Mouse (Mus musculus) forebrain, embryonic 16.5 days (tissue): Measurements from ENCODE around the gene Krt86. TPM values are rescaled to one million over a fixed set of nuclear protein-coding genes. Genes with fewer than 3 reads are reported as not detected.

Source experiments
- ATAC-seq: fragments of 200-750 bp; cut with Nextera tagmentation; 2 replicates; pipeline ENCODE4 v1.8.0; 2017; ENCODE audit warnings: mild to moderate bottlenecking, moderate library complexity
- H3K27ac ChIP-seq: fragments of 300-500 bp; sonication (generic); 2 replicates; pipeline ENCODE4 v1.5.1; 2014; ENCODE audit warnings: low read length, control low read depth
- H3K27me3 ChIP-seq: fragments of 300-500 bp; sonication (generic); replicated peaks from 2 replicates; pipeline ENCODE4 v1.6.1; 2014; ENCODE audit warnings: low read length; ENCODE audit not compliant: control insufficient read depth, insufficient read depth
- H3K36me3 ChIP-seq: fragments of 300-500 bp; sonication (generic); 2 replicates; pipeline ENCODE4 v1.6.1; 2014; ENCODE audit not compliant: control insufficient read depth, insufficient read depth
- H3K4me1 ChIP-seq: fragments of 300-500 bp; sonication (generic); replicated peaks from 2 replicates; pipeline ENCODE4 v1.6.1; 2014; ENCODE audit warnings: low read length; ENCODE audit not compliant: control insufficient read depth, insufficient read depth
- H3K4me2 ChIP-seq: fragments of 300-500 bp; sonication (generic); 2 replicates; pipeline ENCODE4 v1.6.1; 2014; ENCODE audit warnings: mild to moderate bottlenecking, low read length, control low read depth
- H3K4me3 ChIP-seq: fragments of 300-500 bp; sonication (generic); replicated peaks from 2 replicates; pipeline ENCODE4 v1.5.1; 2014; ENCODE audit warnings: mild to moderate bottlenecking, low read length, control low read depth
- H3K9ac ChIP-seq: fragments of 300-500 bp; sonication (generic); replicated peaks from 2 replicates; pipeline ENCODE4 v1.6.1; 2014; ENCODE audit warnings: low read depth, low read length, control low read depth
- H3K9me3 ChIP-seq: fragments of 300-500 bp; sonication (generic); 2 replicates; pipeline ENCODE4 v1.6.1; 2016; ENCODE audit warnings: low read length; ENCODE audit not compliant: control insufficient read depth
- WGBS: fragments of 180-500 bp; shearing (Covaris S2); extraction: QIAGEN DNeasy Blood & Tissue Kit; methylation state at CpG from one replicate; pipeline ENCODE4 v1.1.7; 2014; 5-methylcytosine and 5-hydroxymethylcytosine counted together
- polyA plus RNA-seq: library from polyadenylated mRNA; unstranded; fragments of >200 nt; fragmentation: Nextera tagmentation; extraction: Ambion mirVana; gene quantifications from 2 replicates; pipeline ENCODE4 v1.2.1, GENCODE M21; 2015

The Krt86 gene
- polyA plus RNA-seq, 1 experiment from 2014 or later = not detected

- peaks cover 12% of the 10 kb centered on the region for H3K4me1 ChIP-seq
- H3K27ac ChIP-seq = no peak overlapping the region
- H3K9me3 ChIP-seq = no peaks in the 10 kb centered on the region
- H3K4me2 ChIP-seq = no peak overlapping the region
- WGBS = 69% methylated on average over 1 of the region's 1 CpGs
- H3K4me3 ChIP-seq = no peak overlapping the region
- no peaks in the 10 kb centered on the region for H3K27me3 ChIP-seq
- H3K36me3 ChIP-seq = no peaks in the 10 kb centered on the region
- no peak for ATAC-seq
- H3K9ac ChIP-seq = no peak overlapping the region
Observed at GRCm38 (mm10) chr15:101483646-101484045, 10.4 kb downstream of the Krt86 start.

GRCm38 (mm10) chr15:101484939-101485338 lies 11.7 kb downstream of the Krt86 start:
- H3K27me3 ChIP-seq = no peaks in the 10 kb centered on the region
- no peaks in the 10 kb centered on the region for H3K9me3 ChIP-seq
- ATAC-seq = no peak
- peaks cover under 1% of the 10 kb centered on the region; the same call in 1 of the 2 replicates for H3K4me1 ChIP-seq
- no peak overlapping the region for H3K4me2 ChIP-seq
- no peak overlapping the region for H3K27ac ChIP-seq
- H3K36me3 ChIP-seq = no peaks in the 10 kb centered on the region
- H3K9ac ChIP-seq = no peak overlapping the region
- no peak overlapping the region for H3K4me3 ChIP-seq
- WGBS = 87% methylated on average over 1 of the region's 1 CpGs

GRCm38 (mm10) chr15:101485911-101486635 lies 12.8 kb downstream of the Krt86 start:
- Histone ChIP-seq H3K4me1 (no peaks in the 10 kb centered on the region), H3K9ac (no peak overlapping the region), H3K9me3 (no peaks in the 10 kb centered on the region), H3K27ac (no peak overlapping the region), H3K27me3 (no peaks in the 10 kb centered on the region), H3K4me2 (no peak overlapping the region), H3K4me3 (no peak overlapping the region), H3K36me3 (no peaks in the 10 kb centered on the region)
- no peak for ATAC-seq
- WGBS = 78% methylated on average over 11 of the region's 11 CpGs

- H3K4me2 ChIP-seq = no peak within 1 kb of the TSS
- no peaks in the 10 kb centered on the region for H3K9me3 ChIP-seq
- no peaks in the 10 kb centered on the region for H3K36me3 ChIP-seq
- no peaks in the 10 kb centered on the region for H3K4me1 ChIP-seq
- ATAC-seq = no peak
- H3K9ac ChIP-seq = no peak within 1 kb of the TSS
- no peak within 1 kb of the TSS for H3K4me3 ChIP-seq
- no peak within 1 kb of the TSS for H3K27ac ChIP-seq
- H3K27me3 ChIP-seq = no peaks in the 10 kb centered on the region
- whole genome bisulfite sequencing = 54% methylated on average over 6 of the region's 6 CpGs
Observed at GRCm38 (mm10) chr15:101491431-101491830, 18.2 kb downstream of the Krt86 start, which contains the start of gene Krt83. Krt83 (minus strand) TSS chr15:101491512.

GRCm38 (mm10) chr15:101492718-101493117 lies 19.4 kb downstream of the Krt86 start:
- Histone ChIP-seq H3K27me3 (no peaks in the 10 kb centered on the region), H3K27ac (no peak overlapping the region), H3K9me3 (no peaks in the 10 kb centered on the region), H3K36me3 (no peaks in the 10 kb centered on the region), H3K4me3 (no peak overlapping the region), H3K4me1 (no peaks in the 10 kb centered on the region), H3K4me2 (no peak overlapping the region), H3K9ac (no peak overlapping the region)
- WGBS = 80% methylated on average over 8 of the region's 8 CpGs
- no peak for ATAC-seq

GRCm38 (mm10) chr15:101493713-101494112 lies 20.4 kb downstream of the Krt86 start:
- H3K9ac ChIP-seq = no peak overlapping the region
- 91% methylated on average over 6 of the region's 6 CpGs for WGBS
- no peaks in the 10 kb centered on the region for H3K27me3 ChIP-seq
- H3K4me2 ChIP-seq = no peak overlapping the region
- no peak for ATAC-seq
- H3K9me3 ChIP-seq = no peaks in the 10 kb centered on the region
- no peaks in the 10 kb centered on the region for H3K36me3 ChIP-seq
- H3K4me3 ChIP-seq = no peak overlapping the region
- H3K4me1 ChIP-seq = no peaks in the 10 kb centered on the region
- no peak overlapping the region for H3K27ac ChIP-seq

- 50% methylated on average over 1 of the region's 1 CpGs for WGBS
- no peak overlapping the region for H3K4me2 ChIP-seq
- no peak overlapping the region for H3K27ac ChIP-seq
- no peaks in the 10 kb centered on the region for H3K27me3 ChIP-seq
- no peak overlapping the region for H3K4me3 ChIP-seq
- no peaks in the 10 kb centered on the region for H3K36me3 ChIP-seq
- H3K9me3 ChIP-seq = no peaks in the 10 kb centered on the region
- ATAC-seq = no peak
- no peak overlapping the region for H3K9ac ChIP-seq
- no peaks in the 10 kb centered on the region for H3K4me1 ChIP-seq
Observed at GRCm38 (mm10) chr15:101494203-101494602, 20.9 kb downstream of the Krt86 start.

- Histone ChIP-seq H3K4me3 (no peak overlapping the region), H3K4me2 (no peak overlapping the region), H3K9me3 (no peaks in the 10 kb centered on the region), H3K4me1 (no peaks in the 10 kb centered on the region), H3K27me3 (no peaks in the 10 kb centered on the region), H3K9ac (no peak overlapping the region), H3K36me3 (no peaks in the 10 kb centered on the region), H3K27ac (no peak overlapping the region)
- 86% methylated on average over 8 of the region's 8 CpGs for WGBS
- no peak for ATAC-seq
Observed at GRCm38 (mm10) chr15:101495266-101495665, 22.0 kb downstream of the Krt86 start.

GRCm38 (mm10) chr15:101497181-101497580 lies 23.9 kb downstream of the Krt86 start:
- Histone ChIP-seq H3K4me3 (no peak overlapping the region), H3K36me3 (no peaks in the 10 kb centered on the region), H3K9me3 (no peaks in the 10 kb centered on the region), H3K27me3 (no peaks in the 10 kb centered on the region), H3K9ac (no peak overlapping the region), H3K27ac (no peak overlapping the region), H3K4me1 (no peaks in the 10 kb centered on the region), H3K4me2 (no peak overlapping the region)
- no peak for ATAC-seq
- 78% methylated on average over 2 of the region's 2 CpGs for WGBS
